Mouse (Mus musculus): ENCODE results near the gene Atg4a-ps.

- TF ChIP-seq POLR2A (IDR thresholded peaks at IDR 0.05; ENCODE audit: insufficient read depth, low read depth, low read length) (no peak), CTCF (IDR thresholded peaks at IDR 0.05) (no peak)
Measured at GRCm38 (mm10) chr3:103637641-103638040, 8.2 kb downstream of the Atg4a-ps start.

Data from heart, adult 2 months (tissue).